Mouse (Mus musculus): ENCODE results near the gene Comp.

The Comp gene

DNA sequence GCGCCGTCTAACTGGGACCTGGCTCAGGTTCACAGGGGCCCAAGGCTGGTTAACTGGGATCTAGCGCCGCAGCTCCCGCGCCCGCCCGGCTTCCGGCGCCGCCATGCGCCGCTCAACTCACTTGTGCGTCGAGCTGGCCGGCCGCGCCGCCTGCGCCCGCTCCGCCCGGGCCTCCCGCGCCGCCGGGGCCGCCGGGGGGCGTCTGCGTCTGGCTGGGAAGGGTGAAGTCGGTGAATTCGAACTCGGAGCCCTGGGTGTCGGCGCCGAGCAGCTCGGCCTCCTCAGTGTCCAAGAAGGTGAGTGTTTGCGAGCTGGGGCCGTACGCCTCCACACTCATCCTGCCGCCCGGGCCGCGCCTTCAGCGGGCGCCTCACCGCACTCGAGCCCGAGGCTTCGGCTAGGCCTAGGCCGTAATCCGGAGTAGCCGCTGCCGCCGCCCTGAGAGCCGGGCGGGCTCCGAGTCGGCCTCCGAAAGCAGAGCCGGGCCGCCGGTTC, 20.7 kb upstream of the Comp start:
- DNase-seq (ENCODE audit: low spot score) = peak; percentile 78

DNA sequence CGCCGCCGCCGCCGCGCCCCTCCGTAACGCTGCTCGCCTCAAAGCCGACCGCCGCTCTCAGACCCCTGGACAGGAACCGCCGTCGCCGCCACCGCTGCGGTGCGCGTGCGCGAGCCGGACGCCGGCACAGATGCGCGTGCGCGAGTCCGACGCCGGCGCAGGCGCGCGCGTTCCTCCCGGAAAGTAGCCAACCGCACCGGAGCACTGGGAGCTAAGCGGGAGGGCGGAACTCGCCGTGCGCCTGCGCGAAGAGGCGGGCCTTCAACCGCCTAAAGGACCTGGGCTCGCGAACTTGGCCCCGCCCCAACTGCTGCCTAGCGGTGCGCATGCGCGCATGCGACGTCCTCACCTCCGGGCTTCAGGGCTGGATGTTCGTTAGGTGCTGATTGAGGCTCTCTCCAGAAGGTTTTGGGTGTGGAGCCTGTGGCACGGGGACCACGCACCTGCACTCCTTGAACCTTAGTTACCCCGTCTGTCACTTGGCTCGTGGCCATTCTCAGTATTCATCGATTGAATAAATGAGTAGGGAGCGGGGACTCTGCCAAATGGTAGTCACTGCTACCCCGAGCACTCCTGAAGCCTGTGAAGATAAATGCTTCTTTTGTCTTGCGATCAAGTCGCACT, 20.1 kb upstream of the Comp start, which contains the start of gene Upf1:
Gene Upf1 (minus strand): TSS at position 85 of the 624 bp plus-strand sequence.
- DNase-seq (ENCODE audit: low spot score) = peak; percentile 99

DNA sequence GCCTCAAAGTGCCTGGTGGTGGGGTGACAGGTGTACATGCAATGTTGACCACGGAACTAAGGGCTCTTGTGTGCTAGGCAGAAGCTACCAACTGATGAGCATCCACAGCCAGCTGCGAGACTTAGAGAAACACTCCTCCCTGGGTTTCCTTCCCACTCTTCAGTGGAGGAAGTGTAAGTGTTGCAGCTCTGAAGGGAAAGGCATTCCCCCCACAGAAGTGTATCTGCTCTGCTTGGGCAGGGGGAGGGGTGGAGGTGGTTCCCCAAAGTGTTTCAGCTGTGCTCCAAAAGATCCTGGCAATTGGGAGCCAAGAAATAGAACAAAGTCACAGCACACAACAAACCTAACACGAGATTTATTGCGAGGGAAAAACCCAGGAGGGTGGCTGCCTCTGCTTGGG, 19.4 kb upstream of the Comp start:
- DNase-seq (ENCODE audit: low spot score) = no peak

DNA sequence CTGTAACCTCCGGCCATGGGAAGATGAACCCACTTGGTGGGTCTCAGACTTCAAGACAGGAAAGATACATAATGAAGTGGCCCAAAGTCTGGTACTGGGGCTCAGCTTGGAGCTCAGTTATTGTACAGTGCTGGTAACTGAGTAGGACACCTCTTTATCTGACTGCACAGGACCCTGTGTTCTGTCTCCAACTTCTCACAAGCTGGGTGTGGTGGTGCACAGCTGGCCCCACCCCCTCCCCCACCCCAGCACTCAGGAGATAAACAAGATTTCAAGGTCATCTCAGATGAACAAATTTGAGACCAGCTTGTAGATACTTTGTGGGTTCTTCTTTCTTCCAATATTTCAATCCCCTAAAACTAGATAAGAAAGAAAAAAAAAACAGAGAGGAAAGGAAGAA, 17.2 kb upstream of the Comp start:
- no peak for DNase-seq (ENCODE audit: low spot score)

DNA sequence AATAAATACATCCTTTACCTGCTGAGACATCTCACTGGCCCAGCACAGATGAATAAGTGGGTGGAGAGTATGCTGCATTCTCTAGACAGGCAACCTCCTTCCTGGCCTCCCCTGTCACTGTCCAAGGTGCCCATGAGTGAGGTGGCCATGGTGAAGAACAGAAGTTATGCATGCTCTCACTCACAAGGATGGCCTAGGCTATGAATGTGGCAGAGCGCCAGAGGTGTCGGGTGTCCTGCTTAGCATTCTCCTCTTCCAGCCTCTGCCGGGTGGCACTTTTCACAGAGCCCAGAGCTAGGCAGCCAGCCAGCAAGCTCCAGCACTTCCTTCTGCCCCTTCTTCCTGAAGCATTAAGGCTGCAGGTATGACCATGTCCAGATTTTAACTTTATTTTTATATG, 13.9 kb upstream of the Comp start:
- DNase-seq (ENCODE audit: low spot score) = no peak

DNA sequence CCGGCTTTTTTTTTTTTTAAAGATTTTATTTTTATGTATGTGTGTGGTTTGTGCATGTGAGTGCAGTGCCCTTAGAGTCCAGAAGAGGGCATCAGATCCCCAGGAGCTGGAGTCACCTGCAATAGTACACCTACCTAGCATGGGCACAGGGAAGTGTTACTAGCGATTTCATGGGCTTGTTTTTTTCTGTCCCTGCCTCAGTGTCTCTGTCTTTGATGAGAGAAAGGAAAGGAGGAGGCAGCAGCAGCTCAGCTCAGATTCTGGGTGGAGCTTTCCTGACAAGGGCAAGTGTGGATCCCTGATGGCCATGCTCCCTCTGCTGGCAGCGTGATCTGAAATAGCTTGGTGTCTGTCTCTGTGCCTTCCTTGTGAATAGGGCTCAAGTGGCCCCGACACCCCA, 12.6 kb upstream of the Comp start:
- DNase-seq (ENCODE audit: low spot score) = no peak

DNA sequence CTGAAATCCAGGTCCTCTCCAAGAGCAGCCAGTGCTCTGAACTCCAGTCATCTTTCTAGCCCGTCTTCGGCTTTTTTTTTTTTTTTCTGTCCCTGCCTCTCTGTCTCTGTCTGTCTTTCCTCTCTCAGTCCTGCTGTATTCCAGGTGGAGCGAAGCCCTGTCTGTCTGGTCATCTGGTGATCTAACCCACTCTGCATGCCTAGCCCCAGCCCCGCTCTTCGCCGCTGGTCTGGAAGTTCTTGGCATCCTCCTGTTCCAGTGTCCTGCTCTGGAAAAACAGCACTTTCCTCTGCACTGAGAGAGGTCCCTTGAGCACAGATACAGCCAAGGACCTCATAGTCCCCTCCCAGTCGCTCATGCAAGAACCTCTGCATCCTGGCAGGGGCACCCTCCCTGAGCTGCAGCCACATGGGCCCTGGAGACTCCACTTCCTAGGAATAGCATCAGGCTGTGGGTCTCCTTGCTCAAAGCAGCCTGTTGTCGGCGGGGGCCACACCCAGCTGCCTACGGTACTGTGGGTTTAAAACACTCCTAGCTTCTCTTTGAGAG, 11.8 kb upstream of the Comp start:
- no peak for DNase-seq (ENCODE audit: low spot score)

DNA sequence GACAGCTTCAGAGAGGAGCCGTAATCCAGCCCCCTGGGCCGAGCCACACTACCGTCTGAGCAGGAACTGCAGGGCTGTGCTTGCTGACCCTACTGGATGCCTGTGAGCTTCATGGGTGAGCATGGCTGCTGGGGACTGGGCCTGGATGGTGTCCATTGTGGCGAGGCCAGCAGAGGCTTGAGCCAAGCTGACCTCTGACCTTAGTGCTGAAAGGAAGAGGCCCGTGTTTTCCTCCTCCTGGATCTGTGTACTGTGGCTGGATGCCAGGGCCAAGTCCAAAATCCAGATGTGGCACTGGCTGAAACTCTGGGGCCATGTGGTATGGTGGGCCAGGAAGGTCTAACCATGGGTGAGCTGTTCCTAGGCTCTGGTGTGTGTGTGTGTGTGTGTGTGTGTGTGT, 9.3 kb upstream of the Comp start:
- DNase-seq (ENCODE audit: low spot score) = no peak

DNA sequence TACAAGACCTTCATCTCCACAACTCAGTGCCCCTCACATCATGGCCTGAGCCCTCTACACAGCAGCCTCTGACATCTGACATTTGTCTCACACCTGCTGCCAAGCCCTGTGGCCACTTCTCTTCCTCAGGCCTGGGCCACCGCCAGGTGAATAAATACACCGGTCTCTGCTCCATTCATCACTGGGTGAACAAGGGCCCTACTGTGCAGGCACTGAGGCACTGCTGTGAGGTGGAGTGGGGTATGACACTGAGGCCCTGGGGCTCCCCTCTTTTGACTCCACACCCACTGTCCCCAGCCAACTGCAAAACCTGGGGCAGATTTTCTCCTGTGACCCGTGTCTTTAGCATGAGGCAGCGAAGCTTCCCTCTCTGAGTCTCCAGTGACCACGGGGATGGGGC, 6.8 kb upstream of the Comp start:
- DNase-seq (ENCODE audit: low spot score) = no peak

DNA sequence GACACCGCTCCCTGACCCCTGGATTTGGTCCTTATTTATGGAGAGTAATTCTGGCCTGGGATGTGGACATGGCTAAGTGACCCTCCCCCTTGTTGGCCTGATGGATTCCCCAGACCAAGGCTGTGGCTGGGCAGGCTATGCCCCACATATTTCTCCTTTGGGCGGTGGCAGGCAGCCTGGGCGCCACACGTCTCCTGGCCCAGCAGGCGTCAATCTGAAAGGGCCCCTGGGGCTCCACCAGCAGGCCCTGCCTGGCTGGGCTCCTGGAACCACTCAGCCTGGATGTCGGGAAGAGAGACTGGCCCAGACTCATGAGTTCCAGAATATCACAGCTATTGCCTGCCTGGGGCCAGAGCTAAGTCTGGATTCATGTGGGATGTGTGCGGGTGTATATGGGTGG, 2.9 kb upstream of the Comp start:
- DNase-seq (ENCODE audit: low spot score) = no peak

DNA sequence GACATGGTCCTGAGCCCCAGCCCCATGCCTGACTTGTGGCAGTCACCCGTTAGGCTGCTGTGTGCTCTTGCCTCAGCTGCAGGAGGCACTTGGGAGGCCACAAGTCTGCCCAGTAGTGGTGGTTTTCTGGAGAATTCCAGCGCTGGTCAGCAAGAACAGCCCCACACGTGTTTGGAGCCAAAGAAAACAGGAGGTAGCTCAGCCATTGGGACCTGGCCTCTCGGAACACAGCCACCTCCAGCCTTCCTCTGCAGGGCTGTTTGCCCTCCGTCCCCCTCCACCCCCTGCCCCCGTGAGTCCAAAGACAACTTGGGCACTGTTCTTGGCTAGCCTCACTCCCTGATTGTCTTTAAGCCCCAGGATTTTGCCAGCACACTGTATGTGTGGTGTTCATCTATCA, 1.4 kb upstream of the Comp start:
- DNase-seq (ENCODE audit: low spot score) = no peak

DNA sequence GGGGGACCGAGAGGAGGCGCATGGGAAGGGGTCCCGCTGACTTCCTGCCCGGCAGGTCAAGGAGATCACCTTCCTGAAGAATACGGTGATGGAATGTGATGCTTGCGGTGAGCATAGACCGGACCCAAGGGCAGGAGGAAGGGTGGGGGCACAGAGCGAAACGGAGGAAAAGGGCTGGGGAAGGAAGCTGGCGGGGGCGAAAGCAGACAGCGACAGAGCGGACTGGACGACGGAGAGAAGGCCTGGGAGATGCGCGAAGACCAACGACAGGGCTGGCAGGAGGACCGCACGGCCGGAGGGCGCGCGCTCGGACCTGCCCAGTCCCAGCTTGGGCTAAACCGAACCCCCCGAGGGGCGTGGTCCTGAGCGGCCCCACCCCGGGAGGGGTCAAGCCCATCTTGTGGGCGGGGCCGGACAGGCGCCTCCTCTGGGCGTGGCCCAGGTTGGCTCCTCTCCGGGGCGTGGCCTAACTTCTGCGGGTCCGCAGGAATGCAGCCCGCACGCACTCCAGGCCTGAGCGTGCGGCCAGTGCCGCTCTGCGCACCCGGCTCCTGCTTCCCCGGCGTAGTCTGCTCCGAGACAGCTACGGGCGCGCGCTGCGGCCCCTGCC, 1.1 kb downstream of the Comp start:
- peak; percentile 90 for DNase-seq (ENCODE audit: low spot score)

DNA sequence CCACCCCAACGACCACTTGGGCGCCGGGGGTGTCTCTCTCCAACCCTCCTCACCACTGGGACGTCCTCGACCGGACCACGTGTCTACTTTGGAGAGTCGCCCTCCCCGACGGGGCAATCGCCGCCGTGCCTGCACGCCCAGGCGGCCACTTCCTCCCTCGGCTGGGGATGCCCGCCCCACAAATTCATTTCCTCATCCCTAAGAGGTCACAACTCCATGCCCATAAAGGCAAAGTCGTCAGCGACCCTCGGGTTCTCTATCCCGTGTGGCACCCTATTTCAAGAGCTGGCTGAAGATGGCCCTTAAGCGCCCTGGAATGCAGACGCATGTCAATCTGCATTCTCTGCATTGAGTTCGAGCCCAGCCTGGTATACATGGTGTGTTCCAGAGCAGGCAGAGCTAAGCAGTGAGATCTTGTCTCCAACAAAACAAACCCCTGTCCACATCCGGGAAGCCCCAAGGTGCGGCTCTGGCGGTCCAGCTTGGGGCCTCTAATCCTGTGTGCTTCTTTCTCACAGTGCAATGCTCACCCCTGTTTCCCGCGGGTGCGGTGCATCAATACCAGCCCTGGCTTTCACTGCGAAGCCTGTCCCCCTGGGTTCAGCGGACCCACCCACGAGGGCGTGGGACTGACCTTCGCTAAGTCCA, 2.0 kb downstream of the Comp start:
- no peak for DNase-seq (ENCODE audit: low spot score)

DNA sequence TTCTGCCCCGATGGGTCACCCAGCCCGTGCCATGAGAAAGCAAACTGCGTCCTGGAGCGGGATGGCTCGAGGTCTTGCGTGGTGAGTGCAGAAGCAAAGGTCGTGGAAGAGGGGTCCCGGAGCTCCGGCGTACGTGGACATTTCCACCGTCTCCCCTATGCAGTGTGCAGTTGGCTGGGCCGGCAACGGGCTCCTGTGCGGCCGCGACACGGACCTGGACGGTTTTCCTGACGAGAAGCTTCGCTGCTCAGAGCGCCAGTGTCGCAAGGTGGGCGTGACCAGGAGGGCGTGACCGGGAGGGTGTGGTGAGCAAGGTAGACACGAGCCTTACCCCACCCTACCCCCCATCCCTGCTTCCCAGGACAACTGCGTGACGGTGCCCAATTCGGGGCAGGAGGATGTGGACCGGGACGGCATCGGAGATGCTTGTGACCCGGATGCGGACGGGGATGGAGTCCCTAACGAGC, 3.0 kb downstream of the Comp start:
- DNase-seq (ENCODE audit: low spot score) = no peak

DNA sequence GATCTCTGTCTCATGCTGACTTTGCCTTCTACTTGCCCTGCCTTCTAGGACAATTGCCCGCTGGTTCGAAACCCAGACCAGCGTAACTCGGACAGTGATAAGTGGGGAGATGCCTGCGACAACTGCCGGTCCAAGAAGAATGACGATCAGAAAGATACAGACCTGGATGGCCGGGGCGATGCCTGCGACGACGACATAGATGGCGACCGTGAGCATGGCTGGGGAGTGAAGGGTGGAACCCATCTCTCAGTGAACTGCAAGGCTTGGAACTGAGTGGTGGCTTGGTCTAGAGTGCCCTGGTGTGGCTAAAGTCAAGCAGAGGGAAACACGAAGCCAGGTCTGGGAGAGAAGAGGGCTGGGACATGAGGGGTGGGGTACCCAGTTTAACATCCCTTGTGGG, 3.7 kb downstream of the Comp start:
- no peak for DNase-seq (ENCODE audit: low spot score)

DNA sequence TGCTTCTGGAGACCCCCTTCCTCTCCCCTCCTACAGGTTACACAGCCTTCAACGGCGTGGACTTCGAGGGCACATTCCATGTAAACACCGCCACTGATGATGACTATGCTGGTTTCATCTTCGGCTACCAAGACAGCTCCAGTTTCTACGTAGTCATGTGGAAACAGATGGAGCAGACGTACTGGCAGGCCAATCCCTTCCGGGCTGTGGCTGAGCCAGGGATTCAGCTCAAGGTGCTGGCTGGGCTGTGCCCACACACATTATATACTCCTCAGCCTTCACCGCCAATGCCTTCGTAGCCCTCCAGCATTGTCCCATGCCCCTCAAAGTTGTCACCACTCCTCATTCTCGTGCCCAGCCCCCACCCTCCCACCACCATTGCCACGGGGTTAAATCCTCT, 6.7 kb downstream of the Comp start:
- no peak for DNase-seq (ENCODE audit: low spot score)

DNA sequence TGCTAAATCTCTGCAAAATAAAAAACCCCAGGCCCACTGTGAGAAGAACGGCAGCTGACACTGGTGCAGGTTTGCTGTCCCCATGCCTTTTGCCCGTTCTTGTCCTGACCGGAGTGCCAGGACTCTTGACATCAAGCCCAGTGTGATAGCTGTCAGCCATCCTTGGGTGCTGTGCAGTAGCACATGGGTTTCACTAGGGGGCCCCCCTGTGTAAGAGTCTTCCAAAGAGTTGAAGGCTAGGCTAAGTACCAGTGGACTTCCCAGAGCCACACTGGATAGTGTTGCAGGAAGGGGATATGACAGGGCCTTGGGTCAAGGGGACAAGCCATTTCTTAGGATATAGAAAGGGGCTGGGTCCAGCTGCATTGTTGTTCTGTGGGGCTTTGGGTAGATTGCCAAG, 9.9 kb downstream of the Comp start:
- no peak for DNase-seq (ENCODE audit: low spot score)

DNA sequence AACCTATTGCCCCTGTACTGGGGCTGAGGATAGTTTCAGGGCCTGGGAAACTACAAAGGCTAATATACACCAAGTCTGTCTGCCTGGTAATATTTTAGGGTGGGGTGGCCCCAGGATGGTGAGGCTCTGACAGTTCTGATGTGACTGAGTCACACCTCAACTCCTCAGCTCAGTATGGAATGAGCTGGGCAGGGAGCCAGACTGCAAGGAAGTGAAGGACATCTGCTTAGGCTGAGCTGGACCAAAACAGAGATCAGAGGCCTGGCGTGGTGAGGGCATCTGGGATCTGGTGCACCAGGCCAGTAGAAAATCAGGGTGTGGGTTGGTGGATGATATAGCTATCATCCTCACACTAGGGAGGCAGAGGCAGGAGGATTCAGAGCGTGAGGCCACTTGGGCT, 16.3 kb downstream of the Comp start:
- no peak for DNase-seq (ENCODE audit: low spot score)

DNA sequence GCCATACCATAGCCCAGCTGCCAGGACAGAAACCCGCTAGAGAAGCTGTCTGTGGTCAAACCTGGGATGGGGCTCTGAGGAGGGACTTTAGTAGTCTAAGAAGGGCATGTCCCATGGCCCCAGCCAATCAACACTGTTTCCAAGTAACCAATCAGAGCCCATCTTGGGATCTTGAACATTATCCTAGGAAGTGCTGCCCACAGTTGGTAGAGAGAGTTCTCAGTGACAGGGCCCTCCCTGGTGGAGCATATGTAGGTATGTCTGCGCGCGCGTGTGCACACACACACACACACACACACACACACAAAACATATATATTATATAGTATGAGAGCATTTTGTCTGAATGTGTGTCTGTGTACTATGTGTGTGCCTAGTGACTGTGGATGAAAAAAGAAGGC, 19.7 kb downstream of the Comp start:
- DNase-seq (ENCODE audit: low spot score) = no peak

DNA sequence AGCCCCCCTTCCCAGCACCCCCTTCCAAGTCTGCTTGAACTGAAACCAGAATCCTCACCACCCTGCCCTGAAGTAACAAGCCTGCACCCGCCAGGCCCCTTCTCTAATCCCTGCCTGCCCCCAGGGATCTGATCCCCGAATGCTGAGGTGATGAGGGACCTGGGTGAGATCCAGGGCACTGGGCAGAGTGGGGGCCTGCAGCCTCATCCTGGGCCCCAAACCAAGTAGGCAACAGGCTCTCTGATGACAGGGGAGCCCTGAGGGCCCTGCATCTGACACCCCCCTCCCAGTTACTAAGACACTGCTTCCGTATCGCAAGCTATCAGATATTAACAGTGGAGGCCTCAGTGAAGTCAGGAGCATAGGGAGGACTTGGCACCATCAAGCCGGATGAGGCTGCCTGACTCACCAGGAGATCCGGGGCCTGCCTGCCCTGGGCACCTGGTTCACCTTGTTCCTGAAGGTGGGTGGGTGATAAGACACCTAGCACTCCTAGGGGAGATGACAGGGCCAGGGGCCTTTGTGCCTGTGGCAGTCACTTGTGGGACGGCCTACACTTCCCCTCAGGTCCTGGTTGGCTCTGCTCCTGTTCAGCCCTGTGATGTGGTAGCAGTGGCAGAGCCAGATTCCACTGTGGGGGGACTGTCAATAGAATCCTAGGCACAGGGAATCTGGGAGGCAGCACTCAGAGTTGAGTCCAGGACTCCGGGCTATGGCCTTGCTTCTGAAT, 21.1 kb downstream of the Comp start:
- no peak for DNase-seq (ENCODE audit: low spot score)

DNA sequence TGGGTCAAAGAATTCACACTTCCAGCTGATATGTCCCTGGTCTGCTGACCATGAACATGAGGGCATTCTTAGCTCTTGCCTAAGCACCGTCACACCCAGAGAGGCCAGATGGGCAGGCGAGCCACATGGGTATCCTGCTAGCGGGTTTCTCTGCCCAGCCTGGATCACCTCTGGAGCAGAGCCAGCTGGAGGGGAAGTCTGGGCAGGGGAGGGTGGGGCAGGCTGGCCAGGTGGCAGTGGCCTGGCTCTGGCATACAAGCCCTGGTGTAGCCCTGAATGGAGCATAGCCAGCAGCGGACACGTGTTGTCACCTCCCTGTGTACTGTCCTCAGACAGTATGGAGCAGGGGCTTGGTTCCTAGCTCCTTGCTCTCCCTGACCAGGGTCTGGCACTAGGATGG, 22.3 kb downstream of the Comp start:
- DNase-seq (ENCODE audit: low spot score) = no peak

DNA sequence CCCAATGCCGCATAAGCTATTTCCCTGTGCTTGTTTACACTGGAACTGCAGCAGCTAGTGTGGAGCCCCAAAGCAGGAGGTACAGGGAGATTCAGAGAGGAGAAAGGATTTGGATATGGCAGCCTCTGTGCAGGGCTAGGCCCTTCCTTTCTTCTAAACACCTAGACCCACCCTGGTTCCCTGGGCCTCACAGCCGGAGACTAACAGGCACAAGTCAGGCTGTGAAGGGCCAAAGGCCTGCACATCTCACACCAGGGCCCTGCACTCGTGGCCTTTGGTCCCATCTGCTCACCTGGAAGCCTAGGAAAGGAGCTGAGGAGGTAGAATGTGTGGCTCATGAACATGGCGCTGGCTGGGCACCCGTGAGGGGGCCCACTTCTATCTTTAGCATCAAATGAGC, 22.8 kb downstream of the Comp start:
- DNase-seq (ENCODE audit: low spot score) = no peak

Measured in testis, postnatal 14 days (tissue).